Mouse (Mus musculus): ENCODE measurements around the gene 2310061N02Rik.

DNA sequence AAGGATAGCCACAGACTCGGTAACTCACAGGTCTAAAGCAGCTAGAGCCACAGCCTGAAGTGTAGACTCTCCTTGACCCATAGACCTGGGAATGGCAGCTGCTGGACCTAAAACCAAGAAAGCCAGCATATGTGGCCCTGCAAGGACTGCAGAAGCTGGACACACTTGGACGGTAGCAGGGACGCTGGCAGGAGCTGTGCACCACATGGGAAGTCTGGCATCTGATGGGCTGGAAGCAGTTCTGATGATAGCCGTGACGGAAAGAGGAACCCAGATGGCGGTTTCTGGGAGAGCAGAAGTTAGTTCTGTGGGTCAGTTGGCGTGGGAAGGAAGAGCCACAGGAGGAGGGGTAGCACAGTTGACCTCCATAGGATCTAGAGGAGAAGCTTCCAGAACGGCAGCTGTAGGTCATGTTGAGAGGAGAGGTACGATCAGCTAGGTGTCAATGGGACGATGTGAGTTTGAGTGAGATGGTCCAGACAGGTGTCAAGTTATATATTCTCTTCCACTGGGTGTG, at the start of gene 2310061N02Rik:
- TF ChIP-seq TAL1 (IDR thresholded peaks at IDR 0.05; ENCODE audit: low read length) (no peak), GATA1 (IDR thresholded peaks at IDR 0.05; ENCODE audit: low read length) (no peak)
